ENCODE assay signal across 11 mouse cellular contexts in genomic region chr2:92667192-92667591, GRCm38 (mm10).
DNase-seq lines count a peak whose midpoint lies in the region; ATAC-seq and TF ChIP-seq lines count a peak whose summit lies in the region.
"Had no signal": no experiment of that assay in that cellular context is flagged by ENCODE, and none has a peak within 500 bp of the region (broad histone marks: within the 10 kb centered on the region; RNA-seq: fewer than 3 reads in every experiment).

No protein-coding gene starts in this region.

- TF ChIP-seq POLR2A in lung, adult 2 months (IDR thresholded peaks at IDR 0.05; ENCODE audit: borderline replicate concordance, extremely low read depth, low read depth, low read length) = no peak

- WGBS in heart, embryonic 10.5 days = 48% methylated on average over 1 of the region's 1 CpGs
- WGBS in lung, adult 2 months = 59% methylated on average over 1 of the region's 1 CpGs
- WGBS in midbrain, embryonic 13.5 days = 58% methylated on average over 1 of the region's 1 CpGs

- H3K9ac ChIP-seq in midbrain, embryonic 13.5 days (replicated peaks) = no peak overlapping the region
- H3K9ac ChIP-seq: hindbrain, embryonic 13.5 days; stomach, embryonic 15.5 days had no signal

- H3K4me1 ChIP-seq in heart, embryonic 10.5 days = peaks cover 15% of the 10 kb centered on the region
- H3K4me1 ChIP-seq in lung, adult 2 months (ENCODE audit: control insufficient read depth, insufficient read depth, low read length) = no peaks in the 10 kb centered on the region; the same call in 1 of the 2 replicates
- H3K4me1 ChIP-seq in midbrain, embryonic 13.5 days (replicated peaks) = peaks cover 11% of the 10 kb centered on the region
- H3K4me1 ChIP-seq: hindbrain, embryonic 13.5 days; stomach, embryonic 15.5 days had no signal

- no peaks in the 10 kb centered on the region for H3K27me3 ChIP-seq in heart, embryonic 10.5 days (ENCODE audit: insufficient read depth, poor library complexity, severe bottlenecking)
- H3K27me3 ChIP-seq in midbrain, embryonic 13.5 days = no peaks in the 10 kb centered on the region
- H3K27me3 ChIP-seq: stomach, embryonic 15.5 days had no signal

- no peak overlapping the region for H3K4me2 ChIP-seq in midbrain, embryonic 13.5 days (replicated peaks)
- H3K4me2 ChIP-seq: hindbrain, embryonic 13.5 days; stomach, embryonic 15.5 days had no signal

- no peak overlapping the region for H3K4me3 ChIP-seq in heart, embryonic 10.5 days
- no peak overlapping the region for H3K4me3 ChIP-seq in lung, adult 2 months (replicated peaks; ENCODE audit: extremely low read depth, low read depth, low read length)
- H3K4me3 ChIP-seq in midbrain, embryonic 13.5 days (replicated peaks) = no peak overlapping the region
- H3K4me3 ChIP-seq: hindbrain, embryonic 13.5 days; stomach, embryonic 15.5 days had no signal

- H3K9me3 ChIP-seq in heart, embryonic 10.5 days = no peaks in the 10 kb centered on the region
- H3K9me3 ChIP-seq in midbrain, embryonic 13.5 days = no peaks in the 10 kb centered on the region
- H3K9me3 ChIP-seq: hindbrain, embryonic 13.5 days; stomach, embryonic 15.5 days had no signal

- DNase-seq in heart, adult 18-20 months = peak; percentile 49 to 73
- no peak for DNase-seq in heart, embryonic 10.5 days (ENCODE audit: low spot score)
- peak; percentile 66 for DNase-seq in adrenal gland, postnatal 14 days
- peak; percentile 32 for DNase-seq in kidney, adult 9 months
- DNase-seq in lung, adult 2 months = peak; percentile 9
- DNase-seq in B cell, adult 2 months = no peak
- DNase-seq in thymus, postnatal 10 days (ENCODE audit: low spot score in 2 of 2) = no peak

- TF ChIP-seq CTCF in lung, adult 2 months (IDR thresholded peaks at IDR 0.05; ENCODE audit: insufficient read depth, low read length) = no peak

- no peak overlapping the region for H3K27ac ChIP-seq in heart, embryonic 10.5 days
- H3K27ac ChIP-seq in midbrain, embryonic 13.5 days = no peak overlapping the region
- H3K27ac ChIP-seq: hindbrain, embryonic 13.5 days; stomach, embryonic 15.5 days had no signal

- no peaks in the 10 kb centered on the region for H3K36me3 ChIP-seq in heart, embryonic 10.5 days
- no peaks in the 10 kb centered on the region for H3K36me3 ChIP-seq in midbrain, embryonic 13.5 days
- H3K36me3 ChIP-seq: hindbrain, embryonic 13.5 days; stomach, embryonic 15.5 days had no signal

- ATAC-seq in midbrain, embryonic 13.5 days = no peak
- ATAC-seq: forebrain, embryonic 16.5 days had no signal

Comparison
In these comparisons a context has a peak if more than half of its experiments do, and no peak if none do; other contexts are left out.
1. DNase-seq: peak in heart, adult 18-20 months (2 of 2), adrenal gland, postnatal 14 days (single experiment), kidney, adult 9 months (single experiment) and lung, adult 2 months (single experiment); none in heart, embryonic 10.5 days (single experiment), B cell, adult 2 months (0 of 2) and thymus, postnatal 10 days (0 of 2).